Mouse (Mus musculus): ENCODE measurements around the gene Fut9.

GRCm38 (mm10) chr4:25645580-25645979 lies 154.5 kb downstream of the Fut9 start:
- TF ChIP-seq CHD2 (IDR thresholded peaks at IDR 0.05; ENCODE audit: low read depth, low read length) (no peak), ZC3H11A (IDR thresholded peaks at IDR 0.05; ENCODE audit: borderline replicate concordance, low read depth, low read length) (no peak), MAFK (IDR thresholded peaks at IDR 0.05; ENCODE audit: insufficient read depth, low read depth, low read length) (no peak)
